Mouse (Mus musculus): ENCODE measurements around the gene Slc32a1. TPM values are rescaled to one million over a fixed set of nuclear protein-coding genes. Genes with fewer than 3 reads are reported as not detected.

Slc32a1 gene
- polyA plus RNA-seq, 1 experiment: 157 TPM

DNA sequence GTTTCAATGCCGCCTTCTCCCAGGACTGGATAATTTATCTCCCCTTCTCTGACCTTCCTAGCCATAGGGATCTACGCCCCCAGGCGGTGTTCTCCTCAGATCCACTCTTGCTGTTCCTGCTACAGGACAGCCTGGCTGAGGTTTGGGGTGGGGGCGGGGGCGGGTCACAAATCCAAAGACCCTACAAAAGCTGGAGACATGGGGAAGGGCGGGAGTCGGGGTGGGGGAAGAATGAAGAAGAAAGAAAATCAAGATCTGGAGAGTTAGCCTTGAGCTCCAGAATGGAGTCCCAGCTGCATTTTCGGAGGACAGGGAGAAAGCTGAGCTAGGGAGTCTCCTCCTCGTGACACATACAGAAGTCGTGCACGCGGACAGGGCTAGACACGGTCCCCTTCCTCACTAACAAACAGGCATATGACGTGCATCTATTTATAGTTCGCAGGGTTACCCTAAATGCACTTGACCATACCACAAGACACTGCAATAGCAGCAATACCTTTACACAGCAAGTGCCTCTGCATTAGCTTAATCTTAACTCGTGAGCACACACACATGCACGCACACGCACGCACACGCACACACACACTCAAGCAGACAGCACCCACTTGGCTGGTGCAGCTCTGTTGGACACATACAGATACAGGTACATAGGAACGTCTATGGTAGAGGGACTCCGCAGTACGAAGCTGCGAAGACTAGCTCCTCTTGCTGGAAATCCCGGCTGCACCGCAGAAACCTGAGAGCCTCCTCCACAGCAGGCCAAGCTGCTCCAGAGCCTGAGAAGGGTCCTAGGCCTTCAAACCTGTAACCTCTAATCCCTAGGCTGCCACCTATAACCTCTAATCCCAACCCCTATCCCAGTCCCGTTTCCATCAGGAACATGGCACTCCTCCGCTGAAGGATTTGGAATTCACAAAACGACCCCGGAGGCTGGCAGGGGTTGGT lies 1.4 kb downstream of the Slc32a1 start:
- DNase-seq (ENCODE audit: extremely low spot score in 1 of 2, low spot score in 1 of 2): no peak

DNA sequence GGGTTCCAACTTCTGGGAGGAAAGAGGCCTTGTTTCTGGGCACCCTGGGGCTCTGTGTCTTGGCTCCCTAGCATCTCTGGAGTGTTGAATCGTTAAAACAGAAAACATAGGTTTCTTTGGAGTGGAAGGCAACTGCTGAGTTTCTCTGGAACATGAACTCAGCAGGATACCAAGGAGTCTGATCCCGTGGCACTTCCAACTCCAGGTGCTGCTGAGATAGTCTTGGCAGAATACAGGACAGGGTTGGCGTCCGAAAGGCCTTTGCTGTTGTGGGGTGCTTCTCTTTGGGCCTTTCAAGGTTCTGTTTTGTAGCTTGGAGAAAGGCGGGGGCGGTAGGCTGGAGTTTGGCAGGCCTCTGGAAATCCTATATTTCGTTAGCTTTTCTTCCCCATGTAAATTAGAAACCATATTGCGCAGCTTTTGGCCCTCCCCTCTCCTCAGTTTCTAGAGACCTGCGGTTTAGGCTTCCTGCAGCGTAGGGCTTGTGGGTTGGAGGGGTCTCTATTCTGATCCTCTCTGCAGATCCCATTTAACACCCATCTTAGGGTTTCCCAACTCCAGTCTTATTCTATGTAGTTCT lies 2.2 kb downstream of the Slc32a1 start:
- no peak for DNase-seq (ENCODE audit: extremely low spot score in 1 of 2, low spot score in 1 of 2)

DNA sequence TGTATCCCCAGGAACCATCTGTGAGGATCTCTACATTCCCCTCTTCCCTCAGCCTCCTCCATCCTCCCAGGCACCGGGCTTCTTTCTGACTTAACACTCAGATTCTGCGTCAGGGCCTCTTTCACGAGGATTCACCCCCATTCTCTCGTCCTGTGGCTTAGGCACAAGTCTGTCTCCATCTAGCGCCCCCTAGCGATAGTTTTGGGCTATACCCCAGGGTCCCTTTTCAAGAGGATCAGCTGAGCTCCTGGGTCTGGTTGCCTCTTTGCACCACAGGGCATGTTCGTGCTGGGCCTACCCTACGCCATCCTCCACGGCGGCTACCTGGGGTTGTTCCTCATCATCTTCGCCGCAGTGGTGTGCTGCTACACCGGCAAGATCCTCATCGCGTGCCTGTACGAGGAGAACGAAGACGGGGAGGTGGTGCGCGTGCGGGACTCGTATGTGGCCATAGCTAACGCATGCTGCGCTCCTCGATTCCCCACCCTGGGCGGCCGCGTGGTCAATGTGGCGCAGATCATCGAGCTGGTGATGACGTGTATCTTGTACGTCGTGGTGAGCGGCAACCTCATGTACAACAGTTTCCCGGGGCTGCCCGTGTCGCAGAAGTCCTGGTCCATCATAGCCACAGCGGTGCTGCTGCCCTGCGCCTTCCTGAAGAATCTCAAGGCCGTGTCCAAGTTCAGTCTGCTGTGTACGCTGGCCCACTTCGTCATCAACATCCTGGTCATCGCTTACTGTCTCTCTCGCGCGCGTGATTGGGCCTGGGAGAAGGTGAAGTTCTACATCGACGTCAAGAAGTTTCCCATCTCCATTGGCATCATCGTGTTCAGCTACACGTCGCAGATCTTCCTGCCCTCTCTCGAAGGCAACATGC lies 3.2 kb downstream of the Slc32a1 start:
- peak; percentile 58 to 88 for DNase-seq (ENCODE audit: extremely low spot score in 1 of 2, low spot score in 1 of 2)

DNA sequence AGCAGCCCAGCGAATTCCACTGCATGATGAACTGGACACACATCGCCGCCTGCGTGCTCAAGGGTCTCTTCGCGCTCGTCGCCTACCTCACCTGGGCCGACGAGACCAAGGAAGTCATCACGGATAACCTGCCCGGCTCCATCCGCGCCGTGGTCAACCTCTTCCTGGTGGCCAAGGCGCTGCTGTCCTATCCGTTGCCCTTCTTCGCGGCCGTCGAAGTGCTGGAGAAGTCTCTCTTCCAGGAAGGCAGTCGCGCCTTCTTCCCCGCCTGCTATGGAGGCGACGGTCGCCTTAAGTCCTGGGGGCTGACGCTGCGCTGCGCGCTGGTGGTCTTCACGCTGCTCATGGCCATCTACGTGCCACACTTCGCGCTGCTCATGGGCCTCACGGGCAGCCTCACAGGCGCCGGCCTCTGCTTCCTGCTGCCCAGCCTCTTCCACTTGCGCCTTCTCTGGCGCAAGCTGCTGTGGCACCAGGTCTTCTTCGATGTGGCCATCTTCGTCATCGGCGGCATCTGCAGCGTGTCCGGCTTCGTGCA lies 3.9 kb downstream of the Slc32a1 start:
- DNase-seq (ENCODE audit: extremely low spot score in 1 of 2, low spot score in 1 of 2): no peak

DNA sequence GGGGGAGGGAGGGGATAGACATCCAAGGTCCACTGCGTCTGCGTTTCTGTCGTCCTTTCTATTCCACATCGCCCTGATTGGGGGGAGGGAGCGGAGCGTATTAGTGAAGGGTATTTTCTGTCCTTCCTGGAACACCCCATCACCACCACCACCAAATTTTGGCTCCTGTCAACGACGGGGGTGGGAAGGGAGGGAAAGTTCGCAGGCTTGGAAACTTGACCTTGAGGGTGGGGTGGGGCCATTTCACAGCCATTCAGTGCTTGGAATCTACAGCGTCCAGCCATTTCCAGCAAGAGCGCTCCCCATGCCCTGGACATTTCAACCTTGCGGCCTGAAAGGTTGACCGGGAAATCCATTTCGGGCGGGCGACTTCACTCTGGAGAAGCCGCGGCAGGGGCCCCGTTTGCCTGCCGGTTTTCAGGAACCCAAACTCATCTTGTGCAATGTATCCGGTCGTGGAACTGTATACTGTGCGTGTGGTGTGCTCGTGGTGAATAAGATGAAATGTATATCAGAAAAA lies 4.7 kb downstream of the Slc32a1 start:
- no peak for DNase-seq (ENCODE audit: extremely low spot score in 1 of 2, low spot score in 1 of 2)

DNA sequence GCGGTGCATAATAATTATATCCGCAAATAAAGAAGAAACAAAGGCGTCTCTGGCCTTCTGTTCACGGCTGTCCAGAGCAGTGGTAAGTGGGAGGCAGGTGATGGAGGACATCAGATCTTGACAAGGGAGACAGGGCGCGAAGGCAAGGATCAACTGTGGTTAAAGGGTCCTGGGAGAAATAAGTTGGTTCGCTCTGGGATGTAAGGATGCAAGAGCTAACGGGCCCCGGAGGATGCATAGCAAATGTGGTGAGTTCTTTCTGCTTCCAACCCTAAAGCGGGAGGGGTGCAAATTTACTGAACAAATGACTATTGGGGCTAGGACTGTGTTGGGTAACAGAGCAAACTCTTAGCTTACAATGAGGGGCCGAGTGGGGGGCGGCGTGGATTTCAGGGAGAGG lies 5.1 kb downstream of the Slc32a1 start:
- DNase-seq (ENCODE audit: extremely low spot score in 1 of 2, low spot score in 1 of 2): no peak

DNA sequence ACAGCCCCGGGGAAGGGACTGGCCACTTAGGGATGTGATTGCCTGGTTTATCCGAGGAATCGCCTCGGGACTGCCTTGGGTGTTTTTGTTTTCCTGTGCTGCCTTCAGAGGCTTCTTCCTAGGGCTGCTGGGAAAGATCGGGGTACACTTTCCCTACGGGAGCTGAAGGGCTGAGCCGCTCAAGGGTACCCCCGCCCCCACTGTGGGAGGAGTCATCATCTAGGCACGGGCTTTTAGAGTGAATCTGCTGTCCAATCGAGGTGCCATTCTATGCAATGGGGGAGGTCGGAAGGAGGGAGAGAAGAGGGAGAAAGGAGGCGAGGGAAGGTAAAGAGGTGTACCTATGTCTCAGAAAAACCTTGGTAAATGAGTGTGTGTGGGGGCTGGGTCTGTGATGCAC lies 5.7 kb downstream of the Slc32a1 start:
- peak in 1 of 2 experiments; percentile 47 for DNase-seq (ENCODE audit: extremely low spot score in 1 of 2, low spot score in 1 of 2)

DNA sequence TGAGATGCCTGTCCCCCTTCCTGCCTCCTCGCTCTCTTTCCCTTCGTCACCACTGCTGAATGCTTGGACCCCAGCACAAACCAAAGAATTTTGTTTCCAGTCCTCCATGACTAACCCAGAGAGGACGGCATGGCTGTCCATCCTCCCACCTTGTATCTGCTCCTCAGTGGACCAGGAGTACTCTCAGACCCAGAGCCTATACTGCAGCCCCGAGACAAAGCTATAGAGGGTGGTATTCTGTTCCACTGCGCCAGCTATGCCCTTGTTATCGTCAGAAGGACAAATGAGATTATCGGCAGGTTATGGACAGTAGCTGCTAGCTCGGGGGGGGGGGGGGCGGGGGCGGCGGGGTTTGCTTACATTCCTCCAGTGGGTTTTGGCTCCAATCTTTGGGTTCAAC lies 6.2 kb downstream of the Slc32a1 start:
- DNase-seq (ENCODE audit: extremely low spot score in 1 of 2, low spot score in 1 of 2): no peak

DNA sequence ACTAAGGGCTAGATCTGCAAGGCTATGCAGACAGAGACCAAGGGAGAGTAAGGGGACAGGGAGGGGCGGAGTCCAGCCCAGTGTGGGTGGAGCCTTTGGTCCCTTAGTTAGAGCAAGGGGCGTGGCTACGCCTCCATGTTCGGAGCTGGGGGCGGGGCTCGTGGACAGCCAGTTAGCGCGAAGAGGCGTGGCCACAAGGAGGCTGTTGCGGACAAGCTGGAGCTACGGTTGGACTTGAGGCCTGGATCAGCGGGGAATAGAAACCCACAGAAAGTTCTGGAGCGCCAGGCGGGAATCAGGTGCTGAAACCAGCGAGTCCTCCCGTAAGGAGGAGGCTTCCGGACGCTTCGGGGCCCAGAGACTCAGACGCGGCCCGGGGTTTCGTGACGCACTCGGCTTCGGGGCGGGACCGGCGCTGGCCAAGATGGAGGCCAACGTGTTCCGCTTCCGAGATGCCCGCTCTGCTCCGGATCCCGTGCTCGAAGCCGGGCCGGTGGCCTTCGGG lies 14.2 kb downstream of the Slc32a1 start, which contains the start of gene Actr5:
Gene Actr5 (plus strand): TSS at position 171 of the 505 bp plus-strand sequence.
- DNase-seq (ENCODE audit: extremely low spot score in 1 of 2, low spot score in 1 of 2): peak; percentile 83 to 92

DNA sequence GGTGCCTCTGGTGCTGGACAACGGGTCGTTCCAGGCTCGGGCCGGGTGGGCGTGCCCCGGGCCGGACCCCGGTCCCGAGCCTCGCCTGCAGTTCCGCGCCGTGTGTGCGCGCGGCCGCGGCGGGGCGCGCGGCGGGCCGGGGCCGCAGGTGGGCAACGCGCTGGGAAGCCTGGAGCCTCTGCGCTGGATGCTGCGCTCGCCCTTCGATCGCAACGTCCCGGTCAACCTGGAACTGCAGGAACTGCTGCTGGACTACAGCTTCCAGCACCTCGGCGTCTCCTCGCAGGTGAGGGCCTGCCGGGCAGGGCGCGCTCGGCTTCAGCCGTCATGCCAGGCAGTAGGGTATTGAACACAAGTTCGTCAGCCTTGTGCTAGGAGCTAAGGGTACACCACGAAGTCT lies 14.7 kb downstream of the Slc32a1 start:
- no peak for DNase-seq (ENCODE audit: extremely low spot score in 1 of 2, low spot score in 1 of 2)

DNA sequence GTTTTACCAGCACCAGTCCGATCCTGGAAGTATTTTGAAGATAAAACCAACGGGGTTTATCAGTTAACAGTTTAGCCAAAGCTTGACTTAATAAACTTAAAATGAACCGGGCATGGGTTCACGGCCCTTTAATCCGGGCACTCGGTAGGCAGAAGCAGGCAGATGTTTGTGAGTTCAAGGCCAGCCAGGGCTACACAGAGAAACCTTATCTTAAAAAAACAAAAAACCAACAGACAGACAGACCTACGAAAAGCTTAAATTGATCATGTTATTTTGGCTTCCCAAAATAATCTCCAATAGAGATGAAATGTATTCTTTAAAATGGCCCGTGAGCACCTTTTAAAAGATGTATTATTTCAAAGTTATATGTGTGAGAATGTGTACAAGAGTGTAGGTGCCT lies 15.1 kb downstream of the Slc32a1 start:
- no peak for DNase-seq (ENCODE audit: extremely low spot score in 1 of 2, low spot score in 1 of 2)

DNA sequence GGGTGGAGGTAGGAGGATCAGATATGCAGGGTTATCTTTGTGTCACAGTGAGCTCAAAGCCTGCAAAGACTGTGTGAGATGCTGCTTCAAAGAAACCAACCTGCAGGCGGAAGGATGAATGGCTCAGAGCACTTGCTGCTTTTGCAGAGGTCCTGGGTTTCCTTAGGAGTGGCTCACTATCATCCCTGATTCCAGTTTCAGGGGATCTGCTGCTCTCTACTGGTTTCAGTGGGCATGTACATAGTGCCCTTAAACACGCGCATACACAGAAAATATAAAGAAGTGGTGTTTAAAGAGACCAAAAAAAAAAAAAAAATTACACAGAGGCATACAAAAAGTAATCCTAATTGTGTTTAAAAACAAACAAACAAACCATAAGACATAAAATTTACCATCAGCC lies 18.3 kb downstream of the Slc32a1 start:
- no peak for DNase-seq (ENCODE audit: extremely low spot score in 1 of 2, low spot score in 1 of 2)

DNA sequence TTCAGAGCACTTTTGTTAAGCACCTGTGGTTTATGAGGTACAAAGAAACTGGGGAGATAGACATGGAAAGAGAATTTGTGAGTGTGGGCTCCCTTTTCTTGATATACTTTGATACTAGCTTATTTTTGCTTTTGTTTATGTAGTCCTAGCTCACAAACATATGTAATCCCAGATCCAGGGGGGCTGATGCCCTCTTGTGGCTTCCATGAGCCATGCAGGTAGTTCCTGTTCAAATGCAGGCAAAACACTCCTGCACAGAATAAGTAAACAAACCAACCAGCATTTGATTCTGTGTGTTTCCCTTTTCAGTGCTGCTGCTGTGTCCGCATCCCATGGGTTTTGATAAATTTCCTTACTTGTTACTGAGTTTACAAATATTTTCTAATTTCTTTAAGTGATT lies 18.8 kb downstream of the Slc32a1 start:
- DNase-seq (ENCODE audit: extremely low spot score in 1 of 2, low spot score in 1 of 2): peak in 1 of 2 experiments; percentile 58

DNA sequence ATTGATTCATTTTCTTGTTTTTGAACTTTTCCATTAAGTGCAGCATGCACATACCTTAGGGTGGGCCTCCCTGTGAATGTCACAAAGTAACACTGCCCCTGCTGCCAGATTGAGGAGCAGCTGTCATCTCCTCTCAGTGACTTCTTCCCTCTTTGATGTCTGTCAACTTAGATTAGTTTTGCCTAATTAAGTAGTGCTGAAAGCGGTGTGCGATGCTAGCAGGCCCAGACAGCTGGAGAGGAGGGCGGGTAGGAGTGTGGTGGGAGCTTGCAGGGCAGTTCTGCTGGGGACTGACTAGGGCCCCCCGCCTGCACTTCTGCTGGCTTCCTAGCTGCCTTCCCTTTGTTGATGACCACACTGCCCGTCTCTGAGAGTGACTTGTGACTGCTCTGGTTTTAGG lies 21.3 kb downstream of the Slc32a1 start:
- DNase-seq (ENCODE audit: extremely low spot score in 1 of 2, low spot score in 1 of 2): no peak

DNA sequence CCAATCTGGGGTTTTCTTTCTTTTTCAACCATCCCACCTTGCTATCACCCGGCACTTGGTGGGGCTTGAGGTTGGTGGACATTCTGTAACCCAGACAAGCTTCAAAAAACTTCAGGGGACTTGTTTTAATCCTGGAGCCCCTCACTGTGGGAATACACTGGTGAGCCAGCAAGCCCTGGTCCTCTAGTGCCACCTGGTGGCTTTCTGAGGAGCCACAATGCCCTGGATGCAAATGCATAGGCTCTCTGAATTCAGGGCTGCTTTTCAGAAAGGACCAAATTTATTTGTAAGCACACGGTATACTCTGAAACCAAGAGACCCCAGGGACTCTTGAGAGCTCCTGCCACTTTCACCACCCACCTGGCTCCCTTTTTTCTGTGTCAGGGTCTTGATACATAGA lies 31.3 kb downstream of the Slc32a1 start:
- peak in 1 of 2 experiments; percentile 88 for DNase-seq (ENCODE audit: extremely low spot score in 1 of 2, low spot score in 1 of 2)

DNA sequence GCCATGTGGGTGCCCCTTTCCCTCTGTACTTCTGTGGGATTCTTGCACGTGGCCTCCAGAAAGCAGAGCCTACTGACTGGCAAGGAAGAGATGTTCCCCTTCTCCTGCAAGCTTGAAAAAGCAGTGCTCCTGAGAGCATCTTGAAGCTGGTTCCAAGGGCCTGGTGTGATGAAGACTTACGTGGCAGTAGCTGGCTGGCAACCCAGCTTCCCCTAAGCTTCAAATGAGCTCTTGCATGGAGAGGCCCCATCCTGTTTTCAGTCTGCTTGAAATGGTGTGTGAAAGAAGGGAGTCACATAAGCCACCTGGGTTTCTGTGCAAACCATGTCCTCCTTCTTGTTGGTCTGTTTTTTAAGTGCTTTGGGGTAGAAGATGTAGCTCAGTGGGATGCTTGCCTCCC lies 32.0 kb downstream of the Slc32a1 start:
- no peak for DNase-seq (ENCODE audit: extremely low spot score in 1 of 2, low spot score in 1 of 2)

DNA sequence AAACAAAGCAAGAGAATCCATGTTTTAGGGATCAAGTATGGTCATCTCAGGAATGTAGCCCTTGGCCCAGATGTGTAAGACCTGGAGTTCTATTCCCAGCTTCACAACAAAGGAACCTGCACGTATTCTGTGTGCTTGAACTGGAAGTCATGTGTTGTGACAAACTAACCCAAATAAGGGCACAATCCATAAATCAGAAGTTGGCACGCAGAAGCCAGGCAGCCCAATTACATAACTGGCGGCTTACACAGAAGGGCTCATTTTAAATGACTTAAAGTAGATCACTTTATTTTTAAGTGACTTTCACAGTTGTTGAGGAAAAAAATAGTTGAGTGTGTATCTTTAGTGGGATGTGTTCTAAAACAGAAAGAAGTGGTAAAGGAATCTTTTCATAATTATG lies 33.2 kb downstream of the Slc32a1 start:
- DNase-seq (ENCODE audit: extremely low spot score in 1 of 2, low spot score in 1 of 2): peak; percentile 63 to 74

DNA sequence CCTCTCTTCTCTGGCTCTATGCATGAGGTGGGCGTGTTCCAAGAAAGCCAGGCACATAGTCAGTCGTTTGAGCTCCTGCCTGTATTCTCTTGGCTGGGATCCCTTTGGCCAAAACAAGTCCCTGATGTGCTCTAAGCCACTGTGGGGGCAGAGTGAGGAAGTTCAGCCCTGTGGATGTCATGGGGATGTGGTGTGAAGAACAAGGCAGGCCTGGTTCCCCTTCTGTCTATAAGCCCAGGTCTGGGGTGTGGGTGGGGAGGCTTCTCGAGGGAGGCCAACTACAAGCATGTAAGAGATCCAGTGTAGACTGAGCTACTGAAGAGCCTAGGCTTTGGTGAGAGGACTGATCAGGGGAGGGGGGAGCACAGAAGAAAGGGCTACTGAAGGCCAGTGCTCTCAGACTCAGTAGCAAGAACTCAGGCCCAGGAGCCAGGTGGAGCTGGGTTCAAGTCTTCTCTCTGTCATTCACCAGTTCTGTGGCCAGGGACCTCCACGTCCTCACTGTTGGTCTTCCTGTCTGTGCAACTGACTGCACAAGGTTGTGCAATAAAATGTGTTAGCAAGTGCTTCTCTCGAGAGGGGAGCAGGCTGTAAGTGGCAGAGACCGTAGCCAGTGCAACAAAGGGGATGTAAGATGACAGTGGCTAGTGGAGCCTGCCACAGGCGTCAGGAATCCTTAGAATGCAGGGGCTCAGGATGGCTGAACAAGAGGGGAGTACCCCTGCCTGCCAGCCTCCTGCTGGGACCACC lies 40.8 kb downstream of the Slc32a1 start:
- DNase-seq (ENCODE audit: extremely low spot score in 1 of 2, low spot score in 1 of 2): no peak

DNA sequence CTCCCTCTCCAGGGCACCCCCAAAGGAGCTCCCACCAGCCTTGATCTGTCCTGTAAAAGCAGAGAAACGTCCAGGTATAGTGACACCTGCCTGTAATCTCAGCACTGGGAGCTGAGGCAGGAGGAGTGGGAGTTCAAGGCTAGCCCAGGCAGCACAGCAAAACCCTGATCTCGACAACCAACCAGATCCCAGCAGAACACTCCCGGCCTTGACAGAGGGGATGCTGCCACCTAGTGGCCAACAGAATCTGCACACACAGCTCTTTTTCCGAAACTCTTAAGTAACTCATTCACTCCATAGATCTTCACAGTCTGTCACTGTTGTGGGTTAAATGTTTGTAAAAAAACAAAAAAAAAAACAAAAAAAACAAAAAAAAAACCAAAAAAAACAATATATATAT lies 42.4 kb downstream of the Slc32a1 start:
- peak; percentile 69 to 94 for DNase-seq (ENCODE audit: extremely low spot score in 1 of 2, low spot score in 1 of 2)

DNA sequence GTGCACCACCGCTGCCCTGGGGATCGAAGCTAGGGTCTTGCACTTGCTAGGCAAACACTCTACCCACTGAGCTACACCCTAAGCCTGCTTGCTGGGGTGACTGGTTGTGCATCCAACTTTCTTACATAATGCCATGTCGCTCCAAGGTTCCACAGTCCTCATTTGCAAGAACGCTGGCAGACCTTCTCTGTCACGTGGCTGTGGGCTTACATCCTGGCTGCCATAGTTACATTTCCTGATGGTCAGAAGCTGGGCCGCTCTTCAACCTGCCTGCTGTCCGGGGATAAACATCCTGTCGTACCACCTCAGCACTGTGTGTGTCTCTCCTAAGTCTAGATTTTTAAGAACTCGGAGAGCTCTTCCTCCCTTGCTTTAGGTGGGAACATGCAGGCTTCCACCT lies 44.1 kb downstream of the Slc32a1 start:
- DNase-seq (ENCODE audit: extremely low spot score in 1 of 2, low spot score in 1 of 2): no peak
